In the genomic region with DNA sequence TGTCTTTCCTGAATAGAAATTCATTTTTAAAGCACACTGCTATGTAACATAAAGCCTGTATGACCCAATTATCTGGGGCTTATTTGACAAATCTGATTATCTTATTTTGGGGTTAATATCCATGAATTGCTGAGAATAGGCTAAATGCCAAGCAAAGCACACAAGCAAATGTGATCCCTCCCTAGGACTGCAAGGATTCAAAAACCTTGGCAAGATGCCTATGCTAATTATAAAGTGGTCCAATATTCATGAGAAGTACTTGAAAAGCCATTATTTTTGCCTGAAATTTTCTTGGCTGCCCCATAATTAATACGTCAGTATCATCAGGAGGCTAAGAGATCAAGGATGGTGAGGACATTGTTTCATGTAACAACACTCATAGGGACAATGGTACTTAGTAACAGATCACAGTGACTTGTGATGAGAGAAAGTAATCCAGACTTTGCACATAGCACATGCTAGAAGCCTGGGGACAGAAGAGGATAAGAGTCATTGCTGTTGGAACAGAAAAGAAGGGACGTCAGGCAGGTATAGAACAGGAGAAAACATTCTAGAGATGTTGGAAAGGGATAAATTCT, we compare ENCODE assay signal across 24 mouse cellular contexts.
DNase-seq lines count a peak whose midpoint lies in the region; ATAC-seq and TF ChIP-seq lines count a peak whose summit lies in the region.
"Had no signal": no experiment of that assay in that cellular context is flagged by ENCODE, and none has a peak within 500 bp of the region (broad histone marks: within the 10 kb centered on the region; RNA-seq: fewer than 3 reads in every experiment).

No protein-coding gene starts in this region.

- no peaks in the 10 kb centered on the region for H3K27me3 ChIP-seq in hindbrain, embryonic 15.5 days
- no peaks in the 10 kb centered on the region for H3K27me3 ChIP-seq in hindbrain, embryonic 10.5 days (ENCODE audit: insufficient read depth, poor library complexity, severe bottlenecking)
- no peaks in the 10 kb centered on the region for H3K27me3 ChIP-seq in forebrain, embryonic 16.5 days (replicated peaks; ENCODE audit: control insufficient read depth, insufficient read depth, low read length)
- H3K27me3 ChIP-seq in midbrain, postnatal 0 days (ENCODE audit: insufficient read depth, low read length): peaks cover 3% of the 10 kb centered on the region; the same call in 1 of the 2 replicates
- H3K27me3 ChIP-seq: heart, embryonic 13.5 days; kidney, embryonic 15.5 days; neural tube, embryonic 12.5 days had no signal

- H3K27ac ChIP-seq in hindbrain, embryonic 15.5 days (replicated peaks): no peak overlapping the region
- no peak overlapping the region for H3K27ac ChIP-seq in hindbrain, embryonic 10.5 days
- no peak overlapping the region for H3K27ac ChIP-seq in forebrain, embryonic 16.5 days (ENCODE audit: low read length)
- H3K27ac ChIP-seq in midbrain, postnatal 0 days (ENCODE audit: low read depth, low read length): no peak overlapping the region
- H3K27ac ChIP-seq: heart, adult 2 months; heart, embryonic 13.5 days; kidney, embryonic 15.5 days; left cerebral cortex, adult 2 months; neural tube, embryonic 12.5 days had no signal

- H3K9ac ChIP-seq in hindbrain, embryonic 15.5 days: no peak overlapping the region
- no peak overlapping the region for H3K9ac ChIP-seq in forebrain, embryonic 16.5 days (replicated peaks; ENCODE audit: low read depth, low read length)
- no peak overlapping the region for H3K9ac ChIP-seq in midbrain, postnatal 0 days (replicated peaks; ENCODE audit: low read length, poor library complexity, severe bottlenecking)
- H3K9ac ChIP-seq: heart, embryonic 13.5 days; kidney, embryonic 15.5 days; liver, postnatal 0 days; neural tube, embryonic 12.5 days had no signal

- no peak for DNase-seq in hindbrain, embryonic 10.5 days (ENCODE audit: low spot score)
- DNase-seq in retina, postnatal 1 day: peak; percentile 11
- no peak for DNase-seq in retina, embryonic 14.5 days (ENCODE audit: low spot score)
- DNase-seq in midbrain, postnatal 0 days (ENCODE audit: low spot score): peak; percentile 85
- no peak for DNase-seq in liver
- no peak for DNase-seq in lung, adult 18-20 months
- DNase-seq: adrenal gland, postnatal 25 days; cerebellum, adult 11 months; cerebellum, adult 9-11 months; gastrocnemius, postnatal 36 days; heart, adult 2 months; heart, postnatal 14 days; kidney, adult 11 months; layer of hippocampus, adult 9-11 months; liver, postnatal 0 days; lung, postnatal 14 days; thymus, postnatal 14 days had no signal

- H3K4me1 ChIP-seq in hindbrain, embryonic 15.5 days (replicated peaks): no peaks in the 10 kb centered on the region
- H3K4me1 ChIP-seq in hindbrain, embryonic 10.5 days (replicated peaks): no peaks in the 10 kb centered on the region
- H3K4me1 ChIP-seq in forebrain, embryonic 16.5 days (replicated peaks; ENCODE audit: control insufficient read depth, insufficient read depth, low read length): peaks cover 9% of the 10 kb centered on the region
- no peaks in the 10 kb centered on the region for H3K4me1 ChIP-seq in midbrain, postnatal 0 days (ENCODE audit: insufficient read depth, low read length)
- H3K4me1 ChIP-seq: heart, embryonic 13.5 days; neural tube, embryonic 12.5 days had no signal

- no peak overlapping the region for H3K4me3 ChIP-seq in hindbrain, embryonic 15.5 days
- H3K4me3 ChIP-seq in hindbrain, embryonic 10.5 days: no peak overlapping the region
- no peak overlapping the region for H3K4me3 ChIP-seq in forebrain, embryonic 16.5 days (replicated peaks; ENCODE audit: low read length)
- H3K4me3 ChIP-seq in midbrain, postnatal 0 days (ENCODE audit: low read depth, low read length): no peak overlapping the region
- H3K4me3 ChIP-seq: heart, adult 2 months; heart, embryonic 13.5 days; kidney, embryonic 15.5 days; left cerebral cortex, adult 2 months; neural tube, embryonic 12.5 days had no signal

- no peaks in the 10 kb centered on the region for H3K36me3 ChIP-seq in hindbrain, embryonic 15.5 days
- no peaks in the 10 kb centered on the region for H3K36me3 ChIP-seq in hindbrain, embryonic 10.5 days
- H3K36me3 ChIP-seq in forebrain, embryonic 16.5 days (ENCODE audit: control insufficient read depth, insufficient read depth): no peaks in the 10 kb centered on the region
- no peaks in the 10 kb centered on the region for H3K36me3 ChIP-seq in midbrain, postnatal 0 days (ENCODE audit: insufficient read depth, low read length)
- H3K36me3 ChIP-seq: heart, embryonic 13.5 days; kidney, embryonic 15.5 days; neural tube, embryonic 12.5 days had no signal

- TF ChIP-seq CTCF in midbrain, postnatal 0 days (IDR thresholded peaks at IDR 0.05): no peak

- H3K9me3 ChIP-seq in hindbrain, embryonic 15.5 days: no peaks in the 10 kb centered on the region
- no peaks in the 10 kb centered on the region for H3K9me3 ChIP-seq in hindbrain, embryonic 10.5 days
- H3K9me3 ChIP-seq in forebrain, embryonic 16.5 days (ENCODE audit: control insufficient read depth, low read length): no peaks in the 10 kb centered on the region
- H3K9me3 ChIP-seq in midbrain, postnatal 0 days (ENCODE audit: low read length): no peaks in the 10 kb centered on the region
- H3K9me3 ChIP-seq: heart, embryonic 13.5 days; kidney, embryonic 15.5 days; neural tube, embryonic 12.5 days had no signal

- 48% methylated on average over 2 of the region's 2 CpGs for WGBS in hindbrain, embryonic 15.5 days
- WGBS in hindbrain, embryonic 10.5 days: 85% methylated on average over 2 of the region's 2 CpGs
- 18% methylated on average over 2 of the region's 2 CpGs for WGBS in forebrain, embryonic 16.5 days
- 44% methylated on average over 2 of the region's 2 CpGs for WGBS in midbrain, postnatal 0 days

- no peak overlapping the region for H3K4me2 ChIP-seq in hindbrain, embryonic 15.5 days
- H3K4me2 ChIP-seq in forebrain, embryonic 16.5 days (ENCODE audit: low read length): no peak overlapping the region
- no peak overlapping the region for H3K4me2 ChIP-seq in midbrain, postnatal 0 days (ENCODE audit: low read depth, low read length, poor library complexity, severe bottlenecking)
- H3K4me2 ChIP-seq: heart, embryonic 13.5 days; kidney, embryonic 15.5 days; liver, embryonic 11.5 days; neural tube, embryonic 12.5 days had no signal

- ATAC-seq in hindbrain, embryonic 15.5 days (ENCODE audit: low FRiP score, low read depth): peak; percentile 54; the same call in 1 of the 2 replicates
- ATAC-seq in forebrain, embryonic 16.5 days: peak; percentile 88
- ATAC-seq in midbrain, postnatal 0 days (ENCODE audit: low FRiP score): no peak
- ATAC-seq: liver, postnatal 0 days had no signal

Comparison
In these comparisons a context has a peak if more than half of its experiments do, and no peak if none do; other contexts are left out.
1. DNase-seq: peak in retina, postnatal 1 day (single experiment) and midbrain, postnatal 0 days (single experiment); none in hindbrain, embryonic 10.5 days (single experiment), retina, embryonic 14.5 days (single experiment), liver (single experiment) and lung, adult 18-20 months (0 of 2).